Mouse (Mus musculus) kidney, embryonic 14.5 days (tissue): ENCODE measurements at regions not wholly inside any gene's neighbourhood (a gene's known extent, or its start where the extent isn't known, plus 50 kb on each side); places are given as distances from the start of the nearest gene placed in this dataset.

Experiments used
- ATAC-seq: fragments of 200-750 bp; cut with Nextera tagmentation; 2 replicates; pipeline ENCODE4 v1.8.0; 2017; ENCODE audit warnings: moderate number of reproducible peaks, mild to moderate bottlenecking, moderate TSS enrichment, moderate library complexity; ENCODE audit not compliant: low FRiP score, low TSS enrichment
- H3K27ac ChIP-seq: fragments of 300-500 bp; sonication (generic); 2 replicates; pipeline ENCODE4 v1.5.1; 2014; ENCODE audit warnings: low read depth, mild to moderate bottlenecking, low read length, moderate library complexity, mixed read lengths
- H3K27me3 ChIP-seq: fragments of 300-500 bp; sonication (generic); 2 replicates; pipeline ENCODE4 v1.6.1; 2014; ENCODE audit warnings: mild to moderate bottlenecking, low read length; ENCODE audit not compliant: control insufficient read depth, insufficient read depth
- H3K36me3 ChIP-seq: fragments of 300-500 bp; sonication (generic); 2 replicates; pipeline ENCODE4 v1.6.1; 2014; ENCODE audit warnings: low read length, mixed read lengths; ENCODE audit not compliant: control insufficient read depth, insufficient read depth
- H3K4me1 ChIP-seq: fragments of 300-500 bp; sonication (generic); 2 replicates; pipeline ENCODE4 v1.6.1; 2014; ENCODE audit warnings: low read length, mixed read lengths; ENCODE audit not compliant: control insufficient read depth, insufficient read depth
- H3K4me2 ChIP-seq: fragments of 300-500 bp; sonication (generic); replicated peaks from 2 replicates; pipeline ENCODE4 v1.6.1; 2014; ENCODE audit warnings: low read depth, mild to moderate bottlenecking, low read length
- H3K4me3 ChIP-seq: fragments of 300-500 bp; sonication (generic); 2 replicates; pipeline ENCODE4 v1.5.1; 2014; ENCODE audit warnings: mild to moderate bottlenecking, low read length
- H3K9ac ChIP-seq: fragments of 300-500 bp; sonication (generic); 2 replicates; pipeline ENCODE4 v1.6.1; 2014; ENCODE audit warnings: low read depth, mild to moderate bottlenecking, low read length, moderate library complexity
- H3K9me3 ChIP-seq: fragments of 300-500 bp; sonication (generic); 2 replicates; pipeline ENCODE4 v1.6.1; 2016; ENCODE audit warnings: low read length; ENCODE audit not compliant: control insufficient read depth
- WGBS: fragments of 180-500 bp; shearing (Covaris S2); extraction: QIAGEN DNeasy Blood & Tissue Kit; methylation state at CpG from one replicate; pipeline ENCODE4 v1.1.7; 2014; 5-methylcytosine and 5-hydroxymethylcytosine counted together

- Histone ChIP-seq H3K27ac (no peak overlapping the region), H3K9ac (no peak overlapping the region), H3K9me3 (no peaks in the 10 kb centered on the region), H3K27me3 (no peaks in the 10 kb centered on the region), H3K4me2 (no peak overlapping the region), H3K4me3 (no peak overlapping the region), H3K36me3 (no peaks in the 10 kb centered on the region), H3K4me1 (no peaks in the 10 kb centered on the region)
- 49% methylated on average over 2 of the region's 2 CpGs for WGBS
- no peak for ATAC-seq
These were observed 472.6 kb upstream of the Sall1 start for GRCm38 (mm10) chr8:89516602-89517001.

- no peak overlapping the region for H3K4me3 ChIP-seq
- no peaks in the 10 kb centered on the region for H3K9me3 ChIP-seq
- ATAC-seq = no peak
- no peaks in the 10 kb centered on the region for H3K27me3 ChIP-seq
- 74% methylated on average over 3 of the region's 3 CpGs for WGBS
- no peaks in the 10 kb centered on the region for H3K36me3 ChIP-seq
- no peak overlapping the region for H3K9ac ChIP-seq
- H3K27ac ChIP-seq = no peak overlapping the region
- no peak overlapping the region for H3K4me2 ChIP-seq
- H3K4me1 ChIP-seq = no peaks in the 10 kb centered on the region
These were observed 470.3 kb upstream of the Sall1 start for GRCm38 (mm10) chr8:89514270-89514669.

DNA sequence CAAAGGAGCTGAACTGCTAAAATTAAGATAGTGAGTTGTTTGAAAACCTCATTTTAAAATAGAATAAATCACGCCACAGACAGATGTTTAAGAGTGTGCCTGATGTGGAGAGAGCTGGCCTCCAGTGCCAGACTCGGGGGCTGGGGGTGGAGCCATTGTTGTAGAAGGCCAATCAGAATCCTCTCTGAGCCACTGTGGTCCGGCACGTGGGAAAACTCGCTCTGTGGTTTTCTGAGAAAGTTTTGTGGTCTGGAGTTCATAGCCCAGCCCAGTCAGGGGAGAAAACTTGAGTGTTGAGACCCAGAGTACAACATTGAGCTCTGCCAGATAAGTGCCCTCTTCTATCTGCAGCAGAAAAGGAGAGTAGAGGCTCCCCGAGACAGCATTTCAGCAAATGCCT lies 463.7 kb upstream of the Sall1 start:
- H3K4me3 ChIP-seq = no peak overlapping the region
- H3K36me3 ChIP-seq = no peaks in the 10 kb centered on the region
- H3K27me3 ChIP-seq = no peaks in the 10 kb centered on the region
- no peak overlapping the region for H3K27ac ChIP-seq
- no peaks in the 10 kb centered on the region for H3K9me3 ChIP-seq
- no peak for ATAC-seq
- H3K4me1 ChIP-seq = no peaks in the 10 kb centered on the region
- no peak overlapping the region for H3K4me2 ChIP-seq
- WGBS = 70% methylated on average over 6 of the region's 6 CpGs
- H3K9ac ChIP-seq = no peak overlapping the region

DNA sequence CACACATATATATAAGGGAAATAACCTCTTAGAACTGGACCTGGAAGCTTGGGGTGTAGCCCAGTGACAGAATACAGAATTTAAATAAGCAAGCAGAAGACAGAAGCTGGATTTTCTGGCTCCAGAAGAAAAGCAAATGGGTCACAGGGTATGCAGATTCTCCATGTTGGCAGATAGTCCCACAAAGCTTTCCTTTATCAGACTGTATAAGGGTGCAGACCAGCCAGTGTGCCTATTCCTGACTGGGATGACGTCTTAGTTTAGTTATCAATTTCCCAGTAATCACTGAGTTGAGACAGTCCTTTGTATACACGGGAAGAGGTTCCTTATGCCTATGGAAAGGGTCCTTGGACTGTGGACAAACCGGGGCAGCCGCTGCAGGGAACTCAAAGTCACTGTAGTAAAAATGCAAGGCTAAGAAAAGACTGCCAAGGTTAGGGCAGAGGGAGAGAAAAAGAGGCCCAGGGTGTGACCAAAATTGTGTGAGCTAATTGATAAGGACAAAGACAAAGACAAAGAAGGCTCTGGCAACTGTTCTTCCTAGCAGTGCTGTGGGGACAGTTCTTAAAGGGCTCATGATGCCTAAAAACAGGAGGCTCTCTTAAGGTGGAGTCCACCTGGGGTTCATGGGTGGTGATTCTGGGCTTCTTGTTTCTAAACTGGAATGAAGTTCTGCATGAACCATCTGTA lies 459.7 kb upstream of the Sall1 start:
- H3K9me3 ChIP-seq = no peaks in the 10 kb centered on the region
- ATAC-seq = no peak
- H3K4me3 ChIP-seq = no peak overlapping the region
- H3K27me3 ChIP-seq = no peaks in the 10 kb centered on the region
- WGBS = 83% methylated on average over 4 of the region's 4 CpGs
- no peaks in the 10 kb centered on the region for H3K36me3 ChIP-seq
- H3K4me2 ChIP-seq = no peak overlapping the region
- H3K4me1 ChIP-seq = no peaks in the 10 kb centered on the region
- H3K9ac ChIP-seq = no peak overlapping the region
- H3K27ac ChIP-seq = no peak overlapping the region

- no peak for ATAC-seq
- no peaks in the 10 kb centered on the region for H3K4me1 ChIP-seq
These were observed 459.1 kb upstream of the Sall1 start for GRCm38 (mm10) chr8:89503030-89503429.

DNA sequence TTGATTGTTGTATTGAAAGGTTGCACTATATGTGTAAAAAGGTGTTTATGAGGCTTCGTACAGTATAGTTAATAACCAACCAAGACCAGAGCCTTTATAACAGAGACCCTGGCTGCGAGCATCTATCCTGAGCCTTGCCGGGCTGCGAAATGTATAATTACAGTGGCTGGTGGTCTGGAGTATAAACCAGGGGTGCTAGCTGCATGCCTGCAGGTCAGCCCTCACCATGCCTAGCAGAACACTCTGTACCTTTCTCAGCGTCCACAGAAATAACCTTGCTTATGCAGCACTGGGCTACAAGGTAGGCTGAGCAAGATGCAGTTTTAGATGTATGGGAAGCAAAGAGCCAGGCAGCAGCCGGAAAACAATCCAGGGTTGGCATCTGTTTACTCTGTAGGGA lies 457.8 kb upstream of the Sall1 start:
- Histone ChIP-seq H3K9me3 (no peaks in the 10 kb centered on the region), H3K27ac (no peak overlapping the region), H3K4me3 (no peak overlapping the region), H3K9ac (no peak overlapping the region), H3K4me2 (no peak overlapping the region), H3K36me3 (no peaks in the 10 kb centered on the region), H3K27me3 (no peaks in the 10 kb centered on the region), H3K4me1 (no peaks in the 10 kb centered on the region)
- ATAC-seq = no peak
- WGBS = 77% methylated on average over 6 of the region's 6 CpGs

More at GRCm38 (mm10) chr8:89503030-89503429, 459.1 kb upstream of the Sall1 start:
- WGBS = 92% methylated on average over 6 of the region's 6 CpGs
- Histone ChIP-seq H3K4me3 (no peak overlapping the region), H3K4me2 (no peak overlapping the region), H3K9ac (no peak overlapping the region), H3K9me3 (no peaks in the 10 kb centered on the region), H3K27me3 (no peaks in the 10 kb centered on the region), H3K27ac (no peak overlapping the region), H3K36me3 (no peaks in the 10 kb centered on the region)

GRCm38 (mm10) chr8:89499831-89500230 lies 455.9 kb upstream of the Sall1 start:
- ATAC-seq = no peak
- Histone ChIP-seq H3K27ac (no peak overlapping the region), H3K36me3 (no peaks in the 10 kb centered on the region), H3K4me1 (no peaks in the 10 kb centered on the region), H3K4me3 (no peak overlapping the region), H3K9me3 (no peaks in the 10 kb centered on the region), H3K9ac (no peak overlapping the region), H3K27me3 (no peaks in the 10 kb centered on the region), H3K4me2 (no peak overlapping the region)
- 85% methylated on average over 6 of the region's 6 CpGs for WGBS

GRCm38 (mm10) chr8:89498088-89498695 lies 454.2 kb upstream of the Sall1 start:
- no peak overlapping the region for H3K4me2 ChIP-seq
- no peaks in the 10 kb centered on the region for H3K9me3 ChIP-seq
- H3K9ac ChIP-seq = no peak overlapping the region
- no peak overlapping the region for H3K4me3 ChIP-seq
- no peak overlapping the region for H3K27ac ChIP-seq
- no peak for ATAC-seq
- H3K4me1 ChIP-seq = no peaks in the 10 kb centered on the region
- WGBS = 52% methylated on average over 6 of the region's 6 CpGs
- H3K27me3 ChIP-seq = no peaks in the 10 kb centered on the region
- H3K36me3 ChIP-seq = no peaks in the 10 kb centered on the region

DNA sequence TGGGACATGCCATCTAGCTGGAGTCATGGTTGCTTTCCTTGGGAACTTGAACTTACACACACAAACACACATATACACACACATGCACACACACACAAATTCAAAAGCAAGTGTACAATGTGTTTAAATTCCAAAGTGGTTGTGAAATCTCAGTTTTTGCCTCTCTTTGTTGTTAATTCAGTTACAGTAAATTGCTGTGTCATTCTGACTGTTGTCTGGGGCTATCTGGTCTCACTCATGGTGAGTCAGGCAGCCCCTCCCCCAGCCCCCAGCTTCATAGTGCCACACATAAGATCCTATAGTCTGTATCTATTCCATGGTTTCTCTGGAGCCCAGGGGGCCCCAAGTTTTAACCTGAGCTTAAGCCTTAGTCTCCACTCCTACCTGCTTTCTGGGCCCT lies 448.4 kb upstream of the Sall1 start:
- Histone ChIP-seq H3K4me1 (no peaks in the 10 kb centered on the region), H3K27ac (no peak overlapping the region), H3K4me3 (no peak overlapping the region), H3K9ac (no peak overlapping the region), H3K36me3 (no peaks in the 10 kb centered on the region), H3K27me3 (no peaks in the 10 kb centered on the region), H3K4me2 (no peak overlapping the region), H3K9me3 (no peaks in the 10 kb centered on the region)
- ATAC-seq = no peak
